Comparison of ENCODE assay signal across 9 mouse cellular contexts in the genomic region with DNA sequence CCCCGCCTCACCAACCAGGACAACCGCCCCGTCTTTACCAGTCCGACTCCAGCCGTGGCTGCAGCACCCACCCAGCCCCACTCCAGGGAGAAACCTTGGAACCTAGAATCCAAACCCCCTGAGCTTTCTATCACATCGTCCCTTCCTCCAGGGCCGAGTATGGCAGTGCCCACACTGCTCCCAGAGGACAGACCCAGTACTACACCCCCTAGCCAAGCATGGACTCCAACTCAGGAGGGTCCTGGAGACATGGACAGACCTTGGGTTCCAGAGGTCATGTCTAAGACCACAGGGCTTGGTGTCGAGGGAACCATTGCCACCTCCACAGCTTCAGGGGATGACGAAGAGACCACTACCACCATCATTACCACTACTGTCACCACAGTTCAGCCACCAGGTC. TPM values are rescaled to one million over a fixed set of nuclear protein-coding genes. Genes with fewer than 3 reads are reported as not detected.
DNase-seq lines count a peak whose midpoint lies in the region; ATAC-seq lines count a peak whose summit lies in the region.
"Had no signal": no experiment of that assay in that cellular context is flagged by ENCODE, and none has a peak within 500 bp of the region (broad histone marks: within the 10 kb centered on the region; RNA-seq: fewer than 3 reads in every experiment).

No protein-coding gene starts in this region.

- ATAC-seq in midbrain, embryonic 11.5 days (ENCODE audit: low FRiP score), result no peak
- ATAC-seq in midbrain, embryonic 15.5 days (replicated peaks), result no peak

- no peaks in the 10 kb centered on the region for H3K9me3 ChIP-seq in midbrain, embryonic 11.5 days (ENCODE audit: control insufficient read depth, low read length)
- H3K9me3 ChIP-seq in midbrain, embryonic 15.5 days, result no peaks in the 10 kb centered on the region
- H3K9me3 ChIP-seq: embryonic facial prominence, embryonic 12.5 days had no signal

- no peak overlapping the region for H3K27ac ChIP-seq in midbrain, embryonic 11.5 days (ENCODE audit: low read depth, low read length)
- H3K27ac ChIP-seq in midbrain, embryonic 15.5 days, result no peak overlapping the region
- H3K27ac ChIP-seq: embryonic facial prominence, embryonic 12.5 days had no signal

- no peaks in the 10 kb centered on the region for H3K36me3 ChIP-seq in midbrain, embryonic 11.5 days (ENCODE audit: control insufficient read depth, insufficient read depth, low read length)
- peaks cover 11% of the 10 kb centered on the region; the same call in 1 of the 2 replicates for H3K36me3 ChIP-seq in midbrain, embryonic 15.5 days (replicated peaks)
- H3K36me3 ChIP-seq: embryonic facial prominence, embryonic 12.5 days had no signal

- peak; percentile 35 for DNase-seq in adrenal gland, postnatal 10 days
- DNase-seq in adrenal gland, adult 2 months, result no peak
- peak; percentile 90 for DNase-seq in midbrain, embryonic 11.5 days (ENCODE audit: low spot score, missing footprints)
- DNase-seq in kidney, postnatal 14 days, result peak; percentile 37
- peak; percentile 51 for DNase-seq in thymus, postnatal 0 days (ENCODE audit: low spot score)
- no peak for DNase-seq in frontal cortex, adult 2 months (ENCODE audit: extremely low spot score in 1 of 2, low spot score in 1 of 2)
- DNase-seq in cerebellum, adult 8-10 months, result no peak

- H3K4me1 ChIP-seq in midbrain, embryonic 11.5 days (ENCODE audit: control insufficient read depth, insufficient read depth, low read length), result no peaks in the 10 kb centered on the region
- H3K4me1 ChIP-seq in midbrain, embryonic 15.5 days, result peaks cover 11% of the 10 kb centered on the region; the same call in 1 of the 2 replicates
- H3K4me1 ChIP-seq: embryonic facial prominence, embryonic 12.5 days had no signal

- no peak overlapping the region for H3K9ac ChIP-seq in midbrain, embryonic 11.5 days (ENCODE audit: low read length)
- no peak overlapping the region for H3K9ac ChIP-seq in midbrain, embryonic 15.5 days
- H3K9ac ChIP-seq: embryonic facial prominence, embryonic 12.5 days had no signal

- H3K27me3 ChIP-seq in midbrain, embryonic 11.5 days (ENCODE audit: control insufficient read depth, insufficient read depth, low read length), result peaks cover 5% of the 10 kb centered on the region
- peaks cover 11% of the 10 kb centered on the region; the same call in 1 of the 2 replicates for H3K27me3 ChIP-seq in midbrain, embryonic 15.5 days (replicated peaks)

- 47% methylated on average over 9 of the region's 9 CpGs for WGBS in midbrain, embryonic 11.5 days
- WGBS in midbrain, embryonic 15.5 days, result 54% methylated on average over 9 of the region's 9 CpGs

- no peak overlapping the region for H3K4me3 ChIP-seq in midbrain, embryonic 11.5 days (ENCODE audit: low read depth, low read length)
- H3K4me3 ChIP-seq in midbrain, embryonic 15.5 days, result no peak overlapping the region
- H3K4me3 ChIP-seq: embryonic facial prominence, embryonic 12.5 days had no signal

- no peak overlapping the region for H3K4me2 ChIP-seq in midbrain, embryonic 11.5 days
- H3K4me2 ChIP-seq in midbrain, embryonic 15.5 days, result no peak overlapping the region
- H3K4me2 ChIP-seq: embryonic facial prominence, embryonic 12.5 days had no signal

RNA-seq across cellular contexts. Expression of gene Sez6, which starts 23.1 kb away (rescaled TPM):
- 1 to 10 TPM; 2.5 to 3.6 TPM for total RNA-seq in adrenal gland, postnatal 10 days (2021)
- total RNA-seq in adrenal gland, adult 2 months (2021), result 1 to 10 TPM; 2.9 to 4.4 TPM
- polyA plus RNA-seq in adrenal gland, adult 2 months (2012; rRNA removed), result 1.5 and 2.0 TPM in 2 replicates
- 7.2 and 8.6 TPM in 2 replicates for polyA plus RNA-seq in midbrain, embryonic 11.5 days (2014; fragmentation: Nextera tagmentation; extraction: Ambion mirVana)
- 159 and 162 TPM in 2 replicates for polyA plus RNA-seq in midbrain, embryonic 15.5 days (2015; fragmentation: Nextera tagmentation; extraction: Ambion mirVana)
- 0.26 TPM in 2 replicates for polyA plus RNA-seq in thymus, postnatal 0 days (2015; fragmentation: Nextera tagmentation; extraction: Ambion mirVana)
- 169 and 190 TPM in 2 replicates for polyA plus RNA-seq in frontal cortex, adult 2 months (2012; rRNA removed)

RNA-seq across cellular contexts. Expression of gene Phf12, which starts 28.9 kb away (rescaled TPM):
- total RNA-seq in adrenal gland, postnatal 10 days (2021), result 10 to 100 TPM; 42.9 to 55.3 TPM
- total RNA-seq in adrenal gland, adult 2 months (2021), result 10 to 100 TPM; 47.1 to 53.2 TPM
- polyA plus RNA-seq in adrenal gland, adult 2 months (2012; rRNA removed), result 69.1 and 70.3 TPM in 2 replicates
- 15.5 and 18.0 TPM in 2 replicates for polyA plus RNA-seq in midbrain, embryonic 11.5 days (2014; fragmentation: Nextera tagmentation; extraction: Ambion mirVana)
- 19.2 and 20.7 TPM in 2 replicates for polyA plus RNA-seq in midbrain, embryonic 15.5 days (2015; fragmentation: Nextera tagmentation; extraction: Ambion mirVana)
- polyA plus RNA-seq in thymus, postnatal 0 days (2015; fragmentation: Nextera tagmentation; extraction: Ambion mirVana), result 15.1 and 18.4 TPM in 2 replicates
- 43.8 and 45.3 TPM in 2 replicates for polyA plus RNA-seq in frontal cortex, adult 2 months (2012; rRNA removed)

RNA-seq across cellular contexts. Expression of gene Pipox, which starts 59.8 kb away (rescaled TPM):
- 10 to 100 TPM; 14.0 to 25.8 TPM for total RNA-seq in adrenal gland, postnatal 10 days (2021)
- total RNA-seq in adrenal gland, adult 2 months (2021), result 1 to 10 TPM in 1 of 2 experiments, under 1 TPM in 1; 0.35 to 1.8 TPM
- 3.0 and 4.3 TPM in 2 replicates for polyA plus RNA-seq in adrenal gland, adult 2 months (2012; rRNA removed)
- 12.1 and 12.6 TPM in 2 replicates for polyA plus RNA-seq in midbrain, embryonic 11.5 days (2014; fragmentation: Nextera tagmentation; extraction: Ambion mirVana)
- polyA plus RNA-seq in midbrain, embryonic 15.5 days (2015; fragmentation: Nextera tagmentation; extraction: Ambion mirVana), result 5.7 and 6.7 TPM in 2 replicates
- 2.8 TPM in 2 replicates for polyA plus RNA-seq in thymus, postnatal 0 days (2015; fragmentation: Nextera tagmentation; extraction: Ambion mirVana)
- 7.0 and 8.6 TPM in 2 replicates for polyA plus RNA-seq in frontal cortex, adult 2 months (2012; rRNA removed)

Comparison
In these comparisons a context has a peak if more than half of its experiments do, and no peak if none do; other contexts are left out.
1. DNase-seq: peak in adrenal gland, postnatal 10 days (single experiment), midbrain, embryonic 11.5 days (single experiment), kidney, postnatal 14 days (single experiment) and thymus, postnatal 0 days (single experiment); none in adrenal gland, adult 2 months (single experiment), frontal cortex, adult 2 months (0 of 2) and cerebellum, adult 8-10 months (single experiment).
2. RNA of gene Sez6, which starts 23.1 kb away (polyA plus RNA-seq): 169 to 190 TPM in frontal cortex, adult 2 months and 159 to 162 TPM in midbrain, embryonic 15.5 days; 7.2 to 8.6 TPM in midbrain, embryonic 11.5 days, 1.5 to 2.0 TPM in adrenal gland, adult 2 months and 0.26 TPM in thymus, postnatal 0 days; every median in the first group is over 10 times any median in the second.